Mouse (Mus musculus): Measurements from ENCODE around the gene Dnajb4.

Gene Dnajb4

DNA sequence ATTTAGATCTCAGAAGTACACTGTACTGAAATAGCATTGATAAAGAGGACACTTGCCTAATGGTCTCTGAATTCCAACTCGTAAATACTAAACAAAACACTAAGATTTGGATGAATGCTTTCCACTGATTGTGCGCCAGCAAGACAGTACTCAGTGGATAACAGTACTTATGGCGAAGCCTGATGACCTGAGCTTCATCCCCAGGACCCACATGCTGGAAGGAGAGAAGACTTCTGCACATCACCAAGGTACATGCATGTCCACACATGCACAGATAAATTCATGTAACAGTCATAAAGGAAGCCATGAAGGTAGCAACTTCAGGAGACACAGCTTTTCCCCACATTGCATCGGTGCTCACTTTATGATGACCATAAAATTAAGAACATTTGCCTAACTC, 31.3 kb downstream of the Dnajb4 start:
- in situ Hi-C loops (cut with MboI, MseI): no loop called here

DNA sequence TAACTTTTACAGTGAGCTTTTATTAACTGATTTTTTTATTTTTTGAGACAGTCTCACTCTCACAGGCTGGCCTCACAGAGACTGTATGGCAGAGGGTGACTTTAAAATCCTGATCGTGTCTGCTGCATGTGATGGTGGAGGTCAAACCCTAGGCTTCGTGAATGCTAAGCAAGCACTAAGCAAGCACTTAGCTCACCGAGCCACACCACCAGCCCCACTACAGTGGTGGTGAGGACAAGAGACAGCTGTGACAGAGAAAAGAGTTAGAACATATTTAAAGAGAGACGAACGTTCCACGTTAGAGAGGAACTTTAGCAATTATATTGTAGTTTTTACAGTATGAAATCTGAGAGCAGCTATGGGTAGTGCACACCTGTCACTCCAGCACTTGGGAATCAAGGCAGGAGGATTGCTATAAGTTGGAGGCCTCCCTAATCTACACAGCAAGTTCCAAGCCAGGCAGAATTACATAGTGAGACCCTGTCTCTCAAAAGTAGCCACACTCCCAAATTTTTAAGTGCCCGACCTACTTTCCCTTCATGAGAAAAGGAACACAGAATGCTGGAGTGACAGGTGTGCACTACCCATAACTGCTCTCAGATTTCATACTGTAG, 37.7 kb downstream of the Dnajb4 start:
- in situ Hi-C loops (cut with MboI, MseI): no loop called here

DNA sequence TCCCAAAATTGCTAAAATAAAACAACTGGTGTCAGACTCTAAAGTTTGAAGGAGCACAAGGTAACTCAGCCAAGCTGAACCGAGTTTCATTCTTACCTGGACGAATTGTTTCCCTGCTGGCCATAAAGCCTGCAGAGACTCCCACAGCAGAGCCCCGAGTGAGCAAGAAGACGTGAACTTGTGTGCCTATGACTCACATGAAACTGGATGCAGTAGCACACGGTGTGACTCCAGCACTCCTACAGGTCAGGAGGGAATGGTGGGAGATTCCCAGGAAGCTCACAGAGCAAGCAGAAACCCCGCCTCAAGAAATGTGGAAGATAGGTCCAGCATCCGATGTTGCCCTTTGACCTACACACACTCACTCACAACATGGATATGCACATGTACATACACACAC, 38.2 kb downstream of the Dnajb4 start:
- in situ Hi-C loops (cut with MboI, MseI): no loop called here

DNA sequence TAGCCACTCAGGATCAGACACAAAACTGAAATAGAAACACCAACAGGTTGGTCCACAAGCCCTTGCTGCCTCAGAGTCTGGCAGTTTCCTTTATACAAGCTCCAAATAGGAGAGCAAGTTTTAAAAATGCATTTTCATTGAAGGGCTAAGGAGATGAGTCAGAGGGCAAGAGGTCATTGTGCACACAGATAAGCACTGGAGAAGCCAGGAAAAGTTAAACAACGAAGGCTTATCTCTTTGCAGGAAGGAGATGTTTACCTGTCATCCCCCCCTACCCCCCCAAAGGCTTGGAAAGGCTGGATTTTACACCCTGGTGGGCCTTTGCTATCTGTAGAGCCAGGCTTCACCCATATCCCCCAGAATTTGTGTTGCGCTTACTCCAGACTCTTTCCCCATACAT, 38.9 kb downstream of the Dnajb4 start:
- in situ Hi-C loops (cut with MboI, MseI): no loop called here

DNA sequence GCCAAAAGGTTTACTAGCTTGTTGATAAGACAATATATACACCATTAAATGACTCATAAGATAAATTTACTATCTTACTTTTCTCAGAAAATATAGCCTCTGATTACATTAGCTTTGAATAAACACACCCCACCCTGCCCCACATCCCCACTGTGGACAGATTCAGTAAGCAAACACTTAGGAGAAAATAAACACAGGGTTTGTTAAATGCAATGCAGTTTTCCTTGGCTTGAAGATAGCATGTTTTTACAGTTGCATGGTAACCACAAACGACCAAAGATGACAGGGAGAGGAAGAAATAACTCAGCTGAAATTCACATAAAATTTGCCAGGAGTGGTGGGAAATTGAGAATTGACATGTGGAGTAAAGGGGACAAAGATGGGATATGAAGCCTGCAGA, 39.7 kb downstream of the Dnajb4 start:
- in situ Hi-C loops (cut with MboI, MseI): no loop called here

DNA sequence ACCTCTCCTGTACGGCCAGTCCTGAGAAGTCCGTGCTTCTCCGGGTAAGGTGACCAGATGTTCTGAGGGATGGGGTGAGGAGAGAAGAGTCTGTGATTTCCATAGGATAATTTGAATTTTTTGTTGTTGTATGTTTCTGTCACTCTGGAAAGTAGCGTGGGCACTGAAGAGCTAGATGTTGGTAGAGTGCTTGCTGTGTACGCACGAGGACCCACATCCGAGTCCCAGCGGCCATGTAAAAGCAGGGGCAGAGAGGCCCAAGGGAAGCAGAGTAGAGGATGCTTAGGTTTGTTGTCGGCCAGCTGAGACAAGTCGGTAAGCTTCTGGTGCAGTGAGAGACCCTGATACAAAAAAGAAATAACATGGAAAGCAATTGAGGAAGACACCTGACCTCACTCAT, 42.1 kb downstream of the Dnajb4 start:
- in situ Hi-C loops (cut with MboI, MseI): no loop called here

DNA sequence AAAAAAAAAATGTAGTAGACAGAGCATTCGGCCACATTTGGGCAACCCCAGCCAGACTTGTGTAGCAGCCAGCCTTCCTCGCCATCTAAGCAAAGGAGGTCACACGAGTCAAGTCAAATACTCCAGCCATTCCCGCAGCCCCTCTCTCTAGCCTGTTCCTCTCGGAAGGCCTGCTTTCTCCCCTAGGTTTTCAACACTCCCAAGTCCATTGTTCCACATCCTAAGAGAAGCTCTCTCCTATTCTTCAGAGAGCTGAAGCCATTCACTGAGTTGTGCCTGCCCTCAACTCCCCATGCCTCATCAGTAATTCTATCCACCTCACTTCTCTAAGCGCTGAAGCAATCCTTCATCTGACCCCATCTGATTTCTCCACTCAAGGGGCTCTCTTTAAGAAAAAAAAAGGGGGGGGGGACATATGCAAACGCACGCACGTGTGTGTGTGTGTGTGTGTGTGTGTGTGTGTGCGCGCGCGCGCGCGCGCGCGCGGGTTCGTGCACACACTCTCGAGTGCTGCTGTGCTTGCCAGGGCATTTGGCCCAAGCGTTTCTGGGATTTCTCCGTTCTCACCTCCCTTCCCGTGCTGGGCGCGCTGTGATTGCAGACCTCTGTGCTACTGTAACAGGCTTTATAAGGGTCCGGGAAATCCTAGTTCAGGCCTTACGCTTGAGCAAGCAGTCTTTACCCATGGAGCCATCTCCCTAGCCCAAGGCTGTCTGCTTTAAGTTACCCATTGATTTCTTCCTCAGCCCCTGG, 43.2 kb downstream of the Dnajb4 start:
- in situ Hi-C loops (cut with MboI, MseI): no loop called here

DNA sequence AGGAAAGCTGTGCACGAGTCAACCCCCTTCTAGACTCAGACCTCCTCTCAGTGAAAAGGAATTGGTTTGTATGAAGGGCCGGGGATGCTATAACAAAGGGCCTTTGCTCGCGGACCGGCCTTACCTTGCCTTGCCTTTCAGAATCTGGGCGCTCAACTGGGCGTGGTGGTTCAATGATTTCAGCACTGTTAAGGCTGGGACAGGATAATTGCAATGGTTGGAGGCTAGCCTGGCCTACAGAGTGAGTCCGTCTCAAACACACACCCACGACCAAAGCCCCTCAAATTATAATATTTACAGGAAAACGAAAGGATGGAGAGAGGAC, 44.0 kb downstream of the Dnajb4 start, which contains the start of gene Gipc2:
Gene Gipc2 (minus strand): TSS at position 132 of the 325 bp plus-strand sequence.
- in situ Hi-C loops (cut with MboI, MseI): no loop called here

DNA sequence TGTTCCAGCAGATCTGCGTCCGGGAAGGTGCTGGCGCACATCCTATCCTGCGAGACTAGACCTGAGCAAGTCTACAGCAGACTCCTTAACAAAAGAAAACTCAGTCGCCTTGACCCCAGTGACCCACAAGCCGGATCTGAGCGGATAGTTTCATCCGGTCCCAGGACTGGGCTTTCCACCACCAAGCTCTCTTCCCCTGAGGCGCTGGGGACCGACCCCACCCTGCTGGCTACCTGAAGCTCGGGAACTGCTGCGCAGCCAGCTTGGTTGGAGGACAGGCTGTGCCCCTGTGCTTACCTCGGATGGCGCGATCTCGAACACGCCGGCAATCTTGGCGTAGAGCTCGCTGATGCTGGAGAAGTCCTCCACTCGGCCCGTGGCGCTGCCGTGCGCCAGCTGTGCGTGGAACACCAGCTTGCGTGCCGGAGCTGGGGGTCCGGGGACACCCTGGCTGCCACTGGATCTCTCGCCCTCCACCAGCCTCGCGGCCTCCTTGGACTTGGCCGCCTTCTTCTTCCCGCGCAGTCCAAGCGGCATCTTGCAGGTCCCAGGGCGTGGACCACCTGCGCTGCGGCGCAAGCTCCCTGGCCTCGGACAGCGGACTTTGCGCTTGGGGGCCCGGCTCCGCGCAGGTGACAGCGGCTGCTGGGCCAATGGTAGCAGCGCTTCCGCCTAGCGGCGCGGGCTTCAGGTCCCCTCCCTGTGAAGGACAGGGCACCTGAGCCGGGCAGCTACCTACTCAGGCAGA, 44.6 kb downstream of the Dnajb4 start:
- in situ Hi-C loops (cut with MboI, MseI): no loop called here

DNA sequence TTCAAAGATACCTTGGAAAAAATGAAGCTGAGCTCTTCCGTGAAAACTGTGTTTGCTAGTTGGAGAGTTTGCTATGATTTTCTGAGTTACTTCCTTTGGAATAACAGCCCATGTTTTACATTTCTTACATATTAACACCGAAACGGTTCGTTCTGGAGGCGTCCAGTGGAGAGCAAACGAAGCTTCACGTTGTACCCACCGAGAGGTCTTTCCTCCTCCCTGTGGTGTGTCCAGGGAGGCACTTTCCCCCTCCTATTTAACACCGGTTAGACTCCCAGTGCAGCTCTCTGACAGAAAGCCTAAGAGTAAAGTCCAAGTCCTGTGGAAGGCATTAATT, 45.1 kb downstream of the Dnajb4 start:
- in situ Hi-C loops (cut with MboI, MseI): no loop called here

DNA sequence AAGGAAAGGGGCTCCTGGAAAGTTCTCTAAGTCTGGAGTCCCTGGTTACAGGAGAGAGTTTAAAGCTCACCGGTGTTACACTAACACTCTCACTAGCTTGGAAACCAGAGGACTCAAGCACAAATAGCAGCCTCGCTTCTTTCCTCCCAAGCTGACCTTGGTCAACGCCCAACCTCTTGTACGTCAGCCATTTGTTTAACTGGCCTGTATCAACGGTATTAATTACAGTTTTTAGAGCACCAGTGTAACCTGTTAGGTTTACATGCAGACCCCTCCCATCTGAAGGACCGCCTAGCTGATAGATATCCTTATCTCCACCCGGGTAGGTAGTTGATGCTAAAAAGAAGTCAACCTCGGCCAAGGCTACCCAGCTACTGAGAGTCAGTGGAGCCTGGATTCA, 46.8 kb downstream of the Dnajb4 start:
- in situ Hi-C loops (cut with MboI, MseI): no loop called here

DNA sequence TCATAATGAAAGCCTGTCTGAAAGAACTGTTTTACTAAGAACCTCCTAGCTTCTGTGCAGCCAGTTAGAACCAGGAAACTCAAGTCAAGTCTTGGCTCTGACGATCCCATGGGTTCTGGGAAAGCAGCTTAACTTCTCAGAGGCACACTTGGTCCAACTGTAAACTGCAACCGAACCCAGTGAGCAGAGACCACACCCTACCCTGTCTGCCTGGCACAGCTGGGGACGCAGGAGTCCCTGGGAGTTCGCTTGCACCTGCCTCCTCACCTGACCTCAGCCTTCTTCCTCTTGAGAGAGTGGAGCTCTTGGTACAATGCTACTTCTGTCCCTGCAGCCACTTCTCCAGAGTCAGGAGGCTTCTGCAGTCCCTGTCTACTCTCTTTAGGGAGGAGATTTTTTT, 49.5 kb downstream of the Dnajb4 start:
- in situ Hi-C loops (cut with MboI, MseI): no loop called here

DNA sequence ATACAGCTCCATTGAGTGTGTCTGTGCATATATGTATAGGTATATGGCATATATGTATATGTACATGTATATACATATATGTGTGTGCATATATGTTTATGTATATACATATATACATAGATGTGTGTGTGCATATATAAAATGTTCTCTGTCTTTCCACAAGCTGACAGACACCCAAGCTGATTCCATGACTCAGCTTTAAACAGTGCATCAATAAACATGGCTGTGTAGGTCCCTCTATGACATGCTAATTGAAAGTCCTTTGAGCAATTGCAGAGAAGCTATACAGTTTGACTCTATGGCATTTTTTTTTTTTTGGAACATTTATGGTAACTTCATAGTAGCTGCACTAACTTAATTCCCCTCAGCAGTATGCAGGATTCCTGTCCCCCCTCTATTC, 50.8 kb downstream of the Dnajb4 start:
- in situ Hi-C loops (cut with MboI, MseI): no loop called here

DNA sequence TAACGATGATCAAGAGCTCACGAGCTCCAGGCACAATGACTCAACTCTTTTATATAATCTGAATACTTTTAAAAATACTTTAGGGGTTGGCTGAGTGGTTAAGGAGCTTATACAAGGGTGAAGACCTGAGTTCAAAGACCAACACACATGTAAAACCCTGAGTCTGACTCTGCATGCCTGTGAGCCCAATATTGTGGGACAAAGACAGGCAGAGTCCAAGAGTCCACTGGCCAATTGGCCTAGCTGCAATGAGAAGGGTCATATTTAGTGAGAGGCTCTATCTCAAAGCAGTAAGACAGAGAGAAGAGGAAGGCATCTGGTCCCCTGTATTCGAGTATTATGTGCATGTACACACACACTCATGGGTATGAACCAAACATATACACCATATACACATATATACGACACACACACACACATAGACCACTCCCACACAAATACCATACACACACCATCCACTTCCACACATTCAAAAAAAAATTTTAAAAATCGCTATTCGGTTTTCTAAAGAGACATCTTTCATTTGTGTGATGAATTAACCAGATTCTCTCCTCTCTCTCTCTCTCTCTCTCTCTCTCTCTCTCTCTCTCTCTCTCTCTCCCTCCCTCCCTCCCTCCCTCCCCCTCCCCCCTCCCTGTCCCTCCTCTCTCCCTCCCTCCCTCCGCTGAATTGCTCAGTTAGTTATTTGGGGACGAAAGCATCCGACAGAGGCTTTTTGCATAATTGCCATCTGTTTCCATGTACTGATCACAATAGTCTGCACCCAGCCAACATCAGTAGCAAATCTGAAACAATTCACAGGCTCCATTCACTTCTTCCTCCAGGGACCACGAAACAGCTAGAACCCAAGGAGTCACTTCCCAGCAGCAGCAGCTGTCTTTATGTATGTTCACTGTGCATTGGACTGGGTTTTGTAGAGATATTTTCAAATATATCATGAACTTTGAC, 51.5 kb downstream of the Dnajb4 start:
- in situ Hi-C loops (cut with MboI, MseI): no loop called here

DNA sequence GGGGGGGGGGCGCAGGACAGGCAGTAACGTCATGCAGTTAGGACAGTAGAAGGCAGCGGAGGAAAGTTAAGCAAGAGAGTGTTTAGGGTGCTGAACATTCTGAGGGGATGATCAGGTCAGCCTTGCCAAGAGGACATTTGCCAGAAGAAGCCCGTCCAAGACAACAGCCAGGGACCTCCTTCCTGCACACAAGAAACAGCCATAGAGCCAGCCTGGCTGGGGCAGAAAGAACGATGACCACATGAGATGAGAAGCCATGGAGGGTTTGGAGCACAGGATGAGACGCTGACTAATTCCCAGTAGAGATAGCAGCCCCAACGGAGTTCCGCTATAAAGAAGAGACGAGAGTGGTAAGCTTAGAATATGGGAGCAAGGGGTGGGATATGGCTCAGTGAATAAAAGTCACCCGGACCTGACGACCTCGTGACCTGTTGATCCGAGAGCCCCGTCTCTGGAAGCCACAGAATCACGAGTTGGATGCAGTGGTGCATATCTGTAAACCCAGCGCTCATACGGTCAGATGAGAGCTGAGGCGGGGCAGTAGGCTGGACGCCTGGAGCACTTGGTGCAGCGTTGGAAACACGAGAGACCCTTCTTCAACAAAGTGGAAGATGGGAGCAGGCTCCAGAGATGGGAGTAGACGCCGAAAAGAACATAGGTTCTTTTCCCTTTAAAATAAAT, 53.1 kb downstream of the Dnajb4 start:
- in situ Hi-C loops (cut with MboI, MseI): no loop called here

DNA sequence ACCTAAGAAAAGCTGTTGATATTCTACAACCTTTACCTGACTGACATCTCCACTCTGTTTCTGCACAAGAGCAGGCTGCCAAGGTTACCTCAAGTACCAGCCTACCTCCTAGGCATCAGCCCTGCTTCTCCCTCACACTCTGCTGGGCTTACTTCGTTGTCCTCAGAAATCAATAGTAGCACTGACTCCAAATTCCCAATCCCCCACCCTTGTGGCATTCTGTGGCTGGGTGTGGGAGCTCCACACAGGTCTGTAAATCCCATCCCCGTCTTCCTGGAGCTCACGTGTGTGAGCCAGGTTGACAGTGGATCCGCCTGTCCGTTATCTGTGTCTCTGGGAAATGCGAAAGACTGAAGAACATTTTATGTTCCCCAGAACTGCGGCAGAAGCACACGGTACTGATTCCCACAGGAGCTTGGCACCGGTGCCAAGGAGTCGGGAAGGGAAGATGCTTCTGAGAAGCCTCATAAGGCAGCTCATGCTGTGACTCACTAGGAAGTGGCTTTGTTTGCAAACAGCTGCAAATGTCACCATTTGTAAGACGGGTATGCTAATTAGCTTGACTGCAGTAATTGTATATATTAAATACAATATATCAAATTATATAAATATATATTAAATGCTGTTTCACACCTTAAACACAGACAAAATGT, 54.7 kb downstream of the Dnajb4 start:
- in situ Hi-C loops (cut with MboI, MseI): no loop called here

DNA sequence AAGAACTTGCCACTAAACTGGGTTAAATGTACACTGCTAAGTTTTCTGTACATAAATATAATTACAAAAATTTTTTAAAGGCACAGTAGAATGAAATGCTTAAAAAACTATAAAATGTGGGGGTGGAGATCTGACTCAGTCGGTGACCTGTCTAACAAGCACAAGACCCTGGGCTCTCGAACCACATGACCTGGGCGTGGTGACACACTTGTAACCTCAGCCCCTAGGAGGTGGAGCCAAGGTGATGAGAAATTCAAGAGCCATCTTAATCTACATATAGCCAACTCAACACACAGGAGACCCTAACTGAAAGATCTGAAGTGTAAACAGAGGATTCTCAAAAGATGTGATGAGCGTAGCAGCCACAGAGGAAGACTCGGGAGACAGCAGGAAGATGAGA, 56.0 kb downstream of the Dnajb4 start:
- in situ Hi-C loops (cut with MboI, MseI): no loop called here

DNA sequence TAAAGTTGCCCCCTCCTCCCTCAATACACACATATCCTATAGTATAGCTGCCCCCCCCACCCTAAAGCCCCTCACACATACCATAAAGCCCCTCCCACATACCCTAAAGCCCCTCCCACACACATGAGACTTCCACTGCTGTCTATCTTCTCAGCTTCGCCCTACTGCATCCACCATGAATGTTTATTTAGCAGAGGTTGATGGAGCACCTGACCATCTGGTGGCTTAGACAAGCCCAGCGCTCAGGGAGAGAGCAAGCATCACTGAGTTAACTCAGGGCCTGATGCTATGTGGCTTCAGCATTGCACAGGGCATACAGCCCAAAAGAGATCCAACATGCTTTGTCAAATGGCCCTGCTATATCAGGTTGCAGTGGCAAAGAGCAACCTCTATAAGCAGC, 57.0 kb downstream of the Dnajb4 start:
- in situ Hi-C loops (cut with MboI, MseI): no loop called here

DNA sequence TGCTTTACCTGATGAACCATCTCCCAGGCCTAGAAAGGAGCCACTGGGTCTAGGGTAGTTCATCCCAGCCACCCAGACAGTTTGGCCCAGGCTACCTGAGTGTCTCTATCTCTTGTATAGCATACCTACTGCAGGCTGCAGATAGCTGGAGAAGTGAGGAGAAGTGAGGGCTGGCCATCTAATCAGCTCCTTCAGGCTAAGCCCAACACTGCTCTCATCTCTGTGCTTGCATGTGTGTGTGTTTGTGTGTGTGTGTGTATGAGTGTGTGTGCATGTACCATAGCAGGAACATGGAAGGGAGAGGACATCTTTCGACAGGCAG, 57.7 kb downstream of the Dnajb4 start:
- in situ Hi-C loops (cut with MboI, MseI): no loop called here

DNA sequence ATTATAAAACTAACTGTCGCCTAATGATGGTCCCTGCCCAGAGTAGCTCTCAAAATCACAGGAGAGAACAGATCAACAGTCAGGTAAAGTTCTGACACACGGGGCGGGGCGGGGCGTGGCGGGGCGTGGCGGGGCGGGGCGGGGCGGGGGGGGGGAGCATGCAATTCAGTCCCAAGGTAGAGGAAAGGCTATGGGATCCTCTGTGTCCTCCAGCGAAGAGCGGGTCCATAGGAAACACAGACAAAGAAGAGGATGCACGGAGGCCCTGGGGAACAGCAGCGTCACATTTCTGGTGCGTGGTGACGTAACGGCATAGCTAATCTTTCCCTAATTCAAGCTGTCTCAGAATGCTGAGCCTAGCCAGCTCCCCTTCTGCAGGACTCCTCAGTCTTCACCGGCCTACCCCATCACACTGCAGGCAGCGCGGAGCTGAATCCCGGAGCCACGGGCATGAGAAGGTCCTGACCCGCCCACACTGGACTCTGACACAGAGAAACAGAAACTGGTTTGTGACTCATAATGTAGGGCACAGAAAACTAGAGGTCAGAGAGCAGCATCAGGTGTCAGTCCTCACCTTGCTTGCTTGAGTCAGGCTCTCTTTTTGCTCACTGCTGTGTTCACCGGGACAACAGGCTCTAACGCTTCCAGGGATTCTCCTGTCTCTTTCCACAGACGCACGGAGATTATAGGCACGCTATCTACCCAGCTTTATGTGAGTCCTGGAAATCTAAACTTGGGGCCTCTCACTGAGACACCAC, 58.2 kb downstream of the Dnajb4 start:
- in situ Hi-C loops (cut with MboI, MseI): no loop called here
